Comparison of ENCODE assay signal across 13 mouse cellular contexts in genomic region chr11:32550102-32550501, GRCm38 (mm10). TPM values are rescaled to one million over a fixed set of nuclear protein-coding genes. Genes with fewer than 3 reads are reported as not detected.
DNase-seq lines count a peak whose midpoint lies in the region; ATAC-seq and TF ChIP-seq lines count a peak whose summit lies in the region.
"Had no signal": no experiment of that assay in that cellular context is flagged by ENCODE, and none has a peak within 500 bp of the region (broad histone marks: within the 10 kb centered on the region; RNA-seq: fewer than 3 reads in every experiment).

No protein-coding gene starts in this region.

- 47% methylated on average over 4 of the region's 4 CpGs for WGBS in hindbrain, embryonic 11.5 days
- WGBS in hindbrain, embryonic 13.5 days: 32% methylated on average over 4 of the region's 4 CpGs
- 34% methylated on average over 4 of the region's 4 CpGs for WGBS in spleen, adult 2 months

- no peak for TF ChIP-seq POLR2A in spleen, adult 2 months (IDR thresholded peaks at IDR 0.05; ENCODE audit: low read depth, low read length)

- H3K36me3 ChIP-seq in hindbrain, embryonic 11.5 days (ENCODE audit: control insufficient read depth, insufficient read depth, low read length): no peaks in the 10 kb centered on the region
- H3K36me3 ChIP-seq in hindbrain, embryonic 13.5 days: no peaks in the 10 kb centered on the region
- peaks cover 6% of the 10 kb centered on the region; the same call in 1 of the 2 replicates for H3K36me3 ChIP-seq in spleen, adult 2 months (ENCODE audit: control insufficient read depth, insufficient read depth, low read length)

- no peak for TF ChIP-seq CTCF in spleen, adult 2 months (IDR thresholded peaks at IDR 0.05; ENCODE audit: extremely low read depth, insufficient read depth, insufficient read length, insufficient replicate concordance)

- H3K4me2 ChIP-seq in hindbrain, embryonic 11.5 days (replicated peaks; ENCODE audit: low read depth, low read length): no peak overlapping the region
- no peak overlapping the region for H3K4me2 ChIP-seq in hindbrain, embryonic 13.5 days
- H3K4me2 ChIP-seq: liver, embryonic 13.5 days had no signal

- peak; percentile 31 for DNase-seq in embryo, embryonic 10 days (ENCODE audit: low spot score)
- DNase-seq in embryo, embryonic 9.5 days (ENCODE audit: extremely low spot score): no peak
- DNase-seq in hindbrain, embryonic 11.5 days (ENCODE audit: low spot score): peak; percentile 61
- no peak for DNase-seq in spleen, adult 2 months (ENCODE audit: low read depth in 1 of 2, low spot score in 2 of 2)
- DNase-seq in spleen, postnatal 4 days (ENCODE audit: low spot score in 2 of 2): no peak
- DNase-seq in ovary, adult 18-20 months (ENCODE audit: low spot score): no peak
- DNase-seq in thymus, postnatal 14 days: no peak
- DNase-seq: adrenal gland, postnatal 36 days; cerebellum, adult 11 months; kidney, adult 18-20 months; liver, embryonic 13.5 days had no signal

- H3K27ac ChIP-seq in hindbrain, embryonic 11.5 days (ENCODE audit: low read depth, low read length): no peak overlapping the region
- no peak overlapping the region for H3K27ac ChIP-seq in hindbrain, embryonic 13.5 days
- peak overlapping the region; percentile 46 for H3K27ac ChIP-seq in spleen, adult 2 months (ENCODE audit: insufficient read depth, low read length)
- H3K27ac ChIP-seq: liver, embryonic 13.5 days had no signal

- H3K9me3 ChIP-seq in hindbrain, embryonic 11.5 days (ENCODE audit: control insufficient read depth, low read length): no peaks in the 10 kb centered on the region
- H3K9me3 ChIP-seq in hindbrain, embryonic 13.5 days: no peaks in the 10 kb centered on the region
- H3K9me3 ChIP-seq: liver, embryonic 13.5 days had no signal

- peaks cover 5% of the 10 kb centered on the region for H3K4me1 ChIP-seq in hindbrain, embryonic 11.5 days (replicated peaks; ENCODE audit: control insufficient read depth, insufficient read depth, low read length)
- H3K4me1 ChIP-seq in hindbrain, embryonic 13.5 days (replicated peaks): peaks cover 71% of the 10 kb centered on the region
- H3K4me1 ChIP-seq in spleen, adult 2 months (ENCODE audit: control insufficient read depth, insufficient read depth, insufficient read length): peaks cover 58% of the 10 kb centered on the region

- H3K4me3 ChIP-seq in hindbrain, embryonic 11.5 days (ENCODE audit: low read depth, low read length): no peak overlapping the region
- H3K4me3 ChIP-seq in hindbrain, embryonic 13.5 days: no peak overlapping the region
- H3K4me3 ChIP-seq in spleen, adult 2 months (ENCODE audit: extremely low read depth, insufficient read depth, insufficient read length): no peak overlapping the region
- H3K4me3 ChIP-seq: liver, embryonic 13.5 days had no signal

- ATAC-seq in hindbrain, embryonic 11.5 days (ENCODE audit: low FRiP score): peak; percentile 69
- no peak for ATAC-seq in hindbrain, embryonic 13.5 days (ENCODE audit: low FRiP score)

- H3K9ac ChIP-seq in hindbrain, embryonic 11.5 days (ENCODE audit: low read depth, low read length): no peak overlapping the region
- no peak overlapping the region for H3K9ac ChIP-seq in hindbrain, embryonic 13.5 days
- H3K9ac ChIP-seq: liver, embryonic 13.5 days had no signal

- no peaks in the 10 kb centered on the region for H3K27me3 ChIP-seq in hindbrain, embryonic 11.5 days (ENCODE audit: control insufficient read depth, insufficient read depth, low read length)
- no peaks in the 10 kb centered on the region for H3K27me3 ChIP-seq in hindbrain, embryonic 13.5 days
- H3K27me3 ChIP-seq in spleen, adult 2 months (ENCODE audit: control insufficient read depth, insufficient read depth, low read length): no peaks in the 10 kb centered on the region
- H3K27me3 ChIP-seq: liver, embryonic 13.5 days had no signal

RNA-seq across cellular contexts. Expression of gene Stk10, which starts 17.0 kb away (rescaled TPM):
- 1.3 and 2.3 TPM in 2 replicates for polyA plus RNA-seq in hindbrain, embryonic 11.5 days (2014; fragmentation: Nextera tagmentation; extraction: Ambion mirVana)
- polyA plus RNA-seq in hindbrain, embryonic 13.5 days (2015; fragmentation: Nextera tagmentation; extraction: Ambion mirVana): 2.1 TPM in 2 replicates
- 82.8 and 87.0 TPM in 2 replicates for polyA plus RNA-seq in spleen, adult 2 months (2012; rRNA removed)

RNA-seq across cellular contexts. Expression of gene Efcab9, which starts 18.2 kb away (rescaled TPM):
- polyA plus RNA-seq in hindbrain, embryonic 11.5 days (2014; fragmentation: Nextera tagmentation; extraction: Ambion mirVana): 0.28 TPM in 1 of 2 replicates, not detected in the other
- polyA plus RNA-seq in hindbrain, embryonic 13.5 days (2015; fragmentation: Nextera tagmentation; extraction: Ambion mirVana): not detected in 2 replicates
- polyA plus RNA-seq in spleen, adult 2 months (2012; rRNA removed): 0.16 and 0.54 TPM in 2 replicates
- polyA plus RNA-seq: small intestine, adult 2 months had no signal

Comparison
In these comparisons a context has a peak if more than half of its experiments do, and no peak if none do; other contexts are left out.
1. DNase-seq: peak in embryo, embryonic 10 days (single experiment) and hindbrain, embryonic 11.5 days (single experiment); none in embryo, embryonic 9.5 days (single experiment), spleen, adult 2 months (0 of 2), spleen, postnatal 4 days (0 of 2), ovary, adult 18-20 months (single experiment) and thymus, postnatal 14 days (single experiment).
2. RNA of gene Stk10, which starts 17.0 kb away (polyA plus RNA-seq): 82.8 to 87.0 TPM in spleen, adult 2 months; 1.3 to 2.3 TPM in hindbrain, embryonic 11.5 days and 2.1 TPM in hindbrain, embryonic 13.5 days; every median in the first group is over 10 times any median in the second.